Mouse (Mus musculus) limb, embryonic 11.5 days (tissue): ENCODE measurements at regions not wholly inside any gene's neighbourhood (a gene's known extent, or its start where the extent isn't known, plus 50 kb on each side); places are given as distances from the start of the nearest gene placed in this dataset.

Experiments
- ATAC-seq: fragments of 200-750 bp; cut with Nextera tagmentation; 2 replicates; pipeline ENCODE4 v1.8.0; 2017; ENCODE audit warnings: low read depth; ENCODE audit not compliant: insufficient number of reproducible peaks, low FRiP score, low TSS enrichment
- DNase-seq: peaks from one replicate; pipeline ENCODE4 v3.0.0-alpha.2; 2015; ENCODE audit warnings: low spot score
- H3K27ac ChIP-seq: fragments of 300-500 bp; sonication (generic); replicated peaks from 2 replicates; pipeline ENCODE4 v1.5.1; 2014; ENCODE audit warnings: low read depth, mild to moderate bottlenecking, low read length
- H3K27me3 ChIP-seq: fragments of 300-500 bp; sonication (generic); 2 replicates; pipeline ENCODE4 v1.6.1; 2014; ENCODE audit warnings: mild to moderate bottlenecking, low read length, mixed read lengths; ENCODE audit not compliant: control insufficient read depth, insufficient read depth
- H3K36me3 ChIP-seq: fragments of 300-500 bp; sonication (generic); 2 replicates; pipeline ENCODE4 v1.6.1; 2014; ENCODE audit warnings: mild to moderate bottlenecking, low read length, moderate library complexity, mixed read lengths; ENCODE audit not compliant: control insufficient read depth, insufficient read depth
- H3K4me1 ChIP-seq: fragments of 300-500 bp; sonication (generic); 2 replicates; pipeline ENCODE4 v1.6.1; 2014; ENCODE audit warnings: low read length, mixed read lengths; ENCODE audit not compliant: control insufficient read depth, insufficient read depth
- H3K4me2 ChIP-seq: fragments of 300-500 bp; sonication (generic); 2 replicates; pipeline ENCODE4 v1.6.1; 2014; ENCODE audit warnings: low read depth, mild to moderate bottlenecking, moderate library complexity; ENCODE audit not compliant: severe bottlenecking
- H3K4me3 ChIP-seq: fragments of 300-500 bp; sonication (generic); 2 replicates; pipeline ENCODE4 v1.5.1; 2014; ENCODE audit warnings: low read depth, low read length
- H3K9ac ChIP-seq: fragments of 300-500 bp; sonication (generic); 2 replicates; pipeline ENCODE4 v1.6.1; 2014; ENCODE audit warnings: mild to moderate bottlenecking, low read length
- H3K9me3 ChIP-seq: fragments of 300-500 bp; sonication (generic); 2 replicates; pipeline ENCODE4 v1.6.1; 2016; ENCODE audit warnings: low read length; ENCODE audit not compliant: control insufficient read depth
- WGBS: fragments of 180-500 bp; shearing (Covaris S2); extraction: QIAGEN DNeasy Blood & Tissue Kit; methylation state at CpG from one replicate; pipeline ENCODE4 v1.1.7; 2014; 5-methylcytosine and 5-hydroxymethylcytosine counted together

GRCm38 (mm10) chr11:63276641-63277040 lies 147.9 kb downstream of the Pmp22 start:
- Histone ChIP-seq H3K4me2 (no peak overlapping the region), H3K27ac (no peak overlapping the region), H3K27me3 (no peaks in the 10 kb centered on the region), H3K36me3 (no peaks in the 10 kb centered on the region), H3K4me1 (no peaks in the 10 kb centered on the region), H3K9ac (no peak overlapping the region), H3K9me3 (no peaks in the 10 kb centered on the region; the same call in 1 of the 2 replicates), H3K4me3 (no peak overlapping the region)
- ATAC-seq (no peak), DNase-seq (no peak)
- WGBS = 91% methylated on average over 5 of the region's 5 CpGs

- Histone ChIP-seq H3K27ac (no peak overlapping the region), H3K4me1 (0 out of 2 replicates have a peak, but pooled peaks cover 3% of the 10 kb centered on the region), H3K9ac (no peak overlapping the region), H3K4me2 (no peak overlapping the region), H3K4me3 (no peak overlapping the region), H3K36me3 (no peaks in the 10 kb centered on the region), H3K9me3 (no peaks in the 10 kb centered on the region; the same call in 1 of the 2 replicates), H3K27me3 (no peaks in the 10 kb centered on the region)
- ATAC-seq (no peak), DNase-seq (no peak)
- 91% methylated on average over 5 of the region's 5 CpGs for WGBS
Measured at GRCm38 (mm10) chr11:63281839-63282238, 153.1 kb downstream of the Pmp22 start.

GRCm38 (mm10) chr11:63282541-63282940 lies 153.8 kb downstream of the Pmp22 start:
- Histone ChIP-seq H3K9me3 (no peaks in the 10 kb centered on the region; the same call in 1 of the 2 replicates), H3K27me3 (no peaks in the 10 kb centered on the region), H3K27ac (no peak overlapping the region), H3K4me3 (no peak overlapping the region), H3K9ac (no peak overlapping the region), H3K4me1 (0 out of 2 replicates have a peak, but pooled peaks cover 3% of the 10 kb centered on the region), H3K36me3 (no peaks in the 10 kb centered on the region), H3K4me2 (no peak overlapping the region)
- ATAC-seq (no peak), DNase-seq (no peak)
- 84% methylated on average over 10 of the region's 10 CpGs for WGBS

- Histone ChIP-seq H3K4me3 (no peak overlapping the region), H3K9me3 (no peaks in the 10 kb centered on the region), H3K27me3 (no peaks in the 10 kb centered on the region), H3K36me3 (no peaks in the 10 kb centered on the region), H3K4me1 (0 out of 2 replicates have a peak, but pooled peaks cover 3% of the 10 kb centered on the region), H3K9ac (no peak overlapping the region), H3K27ac (no peak overlapping the region), H3K4me2 (no peak overlapping the region)
- 50% methylated on average over 2 of the region's 2 CpGs for WGBS
- ATAC-seq (no peak), DNase-seq (no peak)
Measured at GRCm38 (mm10) chr11:63286026-63286425, 157.2 kb downstream of the Pmp22 start.

- H3K4me1 ChIP-seq = 0 out of 2 replicates have a peak, but pooled peaks cover 3% of the 10 kb centered on the region
- H3K9me3 ChIP-seq = no peaks in the 10 kb centered on the region
- no peak overlapping the region for H3K9ac ChIP-seq
- H3K4me2 ChIP-seq = no peak overlapping the region
- no peak overlapping the region for H3K27ac ChIP-seq
- no peaks in the 10 kb centered on the region for H3K36me3 ChIP-seq
- H3K27me3 ChIP-seq = no peaks in the 10 kb centered on the region
- DNase-seq = no peak
- 71% methylated on average over 2 of the region's 2 CpGs for WGBS
- no peak overlapping the region for H3K4me3 ChIP-seq
- ATAC-seq = no peak
Measured at GRCm38 (mm10) chr11:63287766-63288165, 159.0 kb downstream of the Pmp22 start.

GRCm38 (mm10) chr11:63290618-63291017 lies 161.8 kb downstream of the Pmp22 start:
- Histone ChIP-seq H3K27me3 (no peaks in the 10 kb centered on the region), H3K9me3 (no peaks in the 10 kb centered on the region), H3K9ac (no peak overlapping the region), H3K4me1 (0 out of 2 replicates have a peak, but pooled peaks cover 6% of the 10 kb centered on the region), H3K4me2 (no peak overlapping the region), H3K36me3 (no peaks in the 10 kb centered on the region), H3K4me3 (no peak overlapping the region), H3K27ac (no peak overlapping the region)
- WGBS = 72% methylated on average over 13 of the region's 13 CpGs
- no peak for DNase-seq
- ATAC-seq = no peak

GRCm38 (mm10) chr11:63293485-63293884 lies 164.7 kb downstream of the Pmp22 start:
- no peak overlapping the region for H3K9ac ChIP-seq
- H3K27me3 ChIP-seq = no peaks in the 10 kb centered on the region
- no peak overlapping the region for H3K27ac ChIP-seq
- 32% methylated on average over 4 of the region's 4 CpGs for WGBS
- no peaks in the 10 kb centered on the region for H3K9me3 ChIP-seq
- ATAC-seq = no peak
- H3K4me3 ChIP-seq = no peak overlapping the region
- H3K4me2 ChIP-seq = no peak overlapping the region
- no peak for DNase-seq
- H3K4me1 ChIP-seq = 0 out of 2 replicates have a peak, but pooled peaks cover 3% of the 10 kb centered on the region
- no peaks in the 10 kb centered on the region for H3K36me3 ChIP-seq

GRCm38 (mm10) chr11:63294476-63294875 lies 165.7 kb downstream of the Pmp22 start:
- no peak overlapping the region for H3K4me3 ChIP-seq
- H3K36me3 ChIP-seq = no peaks in the 10 kb centered on the region
- 36% methylated on average over 3 of the region's 3 CpGs for WGBS
- H3K9me3 ChIP-seq = no peaks in the 10 kb centered on the region
- no peak for ATAC-seq
- H3K9ac ChIP-seq = no peak overlapping the region
- no peaks in the 10 kb centered on the region for H3K27me3 ChIP-seq
- H3K4me2 ChIP-seq = no peak overlapping the region
- H3K27ac ChIP-seq = no peak overlapping the region
- DNase-seq = no peak
- peaks cover 4% of the 10 kb centered on the region; the same call in 1 of the 2 replicates for H3K4me1 ChIP-seq

GRCm38 (mm10) chr11:63296476-63296875 lies 167.7 kb downstream of the Pmp22 start:
- WGBS = 86% methylated on average over 3 of the region's 3 CpGs
- Histone ChIP-seq H3K4me3 (no peak overlapping the region), H3K36me3 (no peaks in the 10 kb centered on the region), H3K4me2 (no peak overlapping the region), H3K4me1 (peaks cover 11% of the 10 kb centered on the region; the same call in 1 of the 2 replicates), H3K27ac (no peak overlapping the region), H3K27me3 (no peaks in the 10 kb centered on the region), H3K9me3 (no peaks in the 10 kb centered on the region), H3K9ac (no peak overlapping the region)
- ATAC-seq = no peak
- no peak for DNase-seq
